Comparison of ENCODE assay signal across 20 mouse cellular contexts in the genomic region with DNA sequence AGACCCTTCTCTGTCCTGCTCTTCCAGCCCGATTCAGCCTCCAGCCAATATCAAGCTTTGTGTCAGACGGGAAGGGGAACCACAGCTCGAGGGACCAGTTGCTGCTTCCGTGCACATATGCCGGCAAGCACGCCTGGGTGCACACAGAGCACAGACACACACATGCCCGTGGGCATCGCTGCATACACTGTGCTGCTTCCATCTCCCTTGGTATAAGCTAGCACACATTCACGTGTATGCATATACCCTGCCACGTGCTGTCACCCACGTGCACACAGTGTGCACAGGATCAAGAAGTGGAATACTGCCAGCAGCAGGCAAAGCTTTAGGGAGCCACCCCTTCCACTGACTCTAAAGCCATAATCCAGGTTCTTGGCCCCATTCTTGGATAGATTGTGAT. TPM values are rescaled to one million over a fixed set of nuclear protein-coding genes. Genes with fewer than 3 reads are reported as not detected.
DNase-seq lines count a peak whose midpoint lies in the region; ATAC-seq and TF ChIP-seq lines count a peak whose summit lies in the region.
"Had no signal": no experiment of that assay in that cellular context is flagged by ENCODE, and none has a peak within 500 bp of the region (broad histone marks: within the 10 kb centered on the region; RNA-seq: fewer than 3 reads in every experiment).

No protein-coding gene starts in this region.

- TF ChIP-seq RAD21 in CH12.LX (IDR thresholded peaks at IDR 0.05; ENCODE audit: low read depth, low read length): no peak

- H3K9me3 ChIP-seq in CH12.LX (replicated peaks; ENCODE audit: low read length): no peaks in the 10 kb centered on the region
- H3K9me3 ChIP-seq in lung, postnatal 0 days (ENCODE audit: low read length): no peaks in the 10 kb centered on the region
- H3K9me3 ChIP-seq: embryonic facial prominence, embryonic 13.5 days; heart, embryonic 12.5 days; limb, embryonic 15.5 days; neural tube, embryonic 13.5 days had no signal

- H3K4me3 ChIP-seq in CH12.LX (replicated peaks in 1 of 3; ENCODE audit: low read depth in 2 of 3, low read length in 2 of 3, poor library complexity in 1 of 3): no peak overlapping the region
- no peak overlapping the region for H3K4me3 ChIP-seq in lung, postnatal 0 days (ENCODE audit: low read depth, low read length)
- H3K4me3 ChIP-seq: embryonic facial prominence, embryonic 13.5 days; heart, embryonic 12.5 days; limb, embryonic 15.5 days; neural tube, embryonic 13.5 days had no signal

- TF ChIP-seq EP300 in CH12.LX (IDR thresholded peaks at IDR 0.05; ENCODE audit: low read length): no peak
- TF ChIP-seq EP300 in lung, postnatal 0 days (IDR thresholded peaks at IDR 0.05): no peak

- TF ChIP-seq POLR2A in CH12.LX (IDR thresholded peaks at IDR 0.05; ENCODE audit: low read depth, low read length): no peak

- no peak for ATAC-seq in lung, postnatal 0 days

- in situ Hi-C loops in CH12.LX (cut with MboI; ENCODE audit: low pct_ligation_motif_present, low pct_unique_long_range_greater_than_20kb, low sequenced_read_pairs): no loop called here

- 80% methylated on average over 11 of the region's 11 CpGs for WGBS in lung, postnatal 0 days

- no peak overlapping the region for H3K27ac ChIP-seq in CH12.LX (ENCODE audit: insufficient read depth, low read depth)
- no peak overlapping the region for H3K27ac ChIP-seq in lung, postnatal 0 days (ENCODE audit: low read length)
- H3K27ac ChIP-seq: embryonic facial prominence, embryonic 13.5 days; limb, embryonic 15.5 days; neural tube, embryonic 13.5 days had no signal

- dilution Hi-C loops in CH12.LX (cut with MboI; ENCODE audit: extremely low pct_ligation_motif_present, extremely low pct_unique_long_range_greater_than_20kb, low sequenced_read_pairs): no loop called here

- H3K4me2 ChIP-seq in CH12.LX (ENCODE audit: insufficient read depth, low read depth, poor library complexity, severe bottlenecking): no peak overlapping the region
- no peak overlapping the region for H3K4me2 ChIP-seq in lung, postnatal 0 days (replicated peaks; ENCODE audit: low read depth, low read length)
- H3K4me2 ChIP-seq: embryonic facial prominence, embryonic 13.5 days; heart, embryonic 12.5 days; limb, embryonic 15.5 days; neural tube, embryonic 13.5 days had no signal

- H3K36me3 ChIP-seq in CH12.LX (replicated peaks in 1 of 2; ENCODE audit: control insufficient read depth in 1 of 2, insufficient read depth in 1 of 2, low read length in 1 of 2): no peaks in the 10 kb centered on the region
- H3K36me3 ChIP-seq in lung, postnatal 0 days (ENCODE audit: insufficient read depth, low read length): no peaks in the 10 kb centered on the region
- H3K36me3 ChIP-seq: embryonic facial prominence, embryonic 13.5 days; heart, embryonic 12.5 days; limb, embryonic 15.5 days; neural tube, embryonic 13.5 days had no signal

- no peaks in the 10 kb centered on the region for H3K79me2 ChIP-seq in CH12.LX (replicated peaks; ENCODE audit: control insufficient read depth, extremely low read depth, insufficient read depth, poor library complexity, severe bottlenecking)

- DNase-seq in layer of hippocampus, adult 11-12 months (ENCODE audit: low spot score): peak; percentile 49
- DNase-seq in layer of hippocampus, postnatal 36 days: no peak
- DNase-seq in CH12.LX (ENCODE audit: extremely low read depth): no peak
- DNase-seq in left cerebral cortex, adult 18-20 months (ENCODE audit: low spot score in 2 of 2): peak; percentile 42 to 48
- peak; percentile 50 to 57 for DNase-seq in right cerebral cortex, adult 2 months (ENCODE audit: low spot score in 2 of 2)
- no peak for DNase-seq in MN1 (ENCODE audit: low spot score)
- DNase-seq in lung, postnatal 0 days (ENCODE audit: low spot score): no peak
- DNase-seq in heart, adult 18-20 months: no peak
- DNase-seq: adrenal gland, postnatal 14 days; gastrocnemius, postnatal 36 days; heart, postnatal 4 days; lung, adult 18-20 months had no signal

- peaks cover 97% of the 10 kb centered on the region for H3K27me3 ChIP-seq in CH12.LX (replicated peaks)
- H3K27me3 ChIP-seq in lung, postnatal 0 days (replicated peaks; ENCODE audit: insufficient read depth, low read length): peaks cover 6% of the 10 kb centered on the region; the same call in 1 of the 2 replicates

- no peaks in the 10 kb centered on the region for H3K4me1 ChIP-seq in CH12.LX (ENCODE audit: control insufficient read depth in 1 of 2, insufficient read depth in 2 of 2)
- peaks cover 4% of the 10 kb centered on the region; the same call in 1 of the 2 replicates for H3K4me1 ChIP-seq in lung, postnatal 0 days (ENCODE audit: insufficient read depth, low read depth, low read length)

- TF ChIP-seq CTCF in CH12.LX (conservative IDR thresholded peaks at IDR 0.05 in 1 of 2, IDR thresholded peaks at IDR 0.05 in 1 of 2; ENCODE audit: low read depth in 2 of 2, low read length in 2 of 2): no peak
- TF ChIP-seq CTCF in lung, postnatal 0 days (IDR thresholded peaks at IDR 0.05): no peak

- no peak overlapping the region for H3K9ac ChIP-seq in CH12.LX (ENCODE audit: insufficient read depth, low read depth)
- no peak overlapping the region for H3K9ac ChIP-seq in lung, postnatal 0 days (replicated peaks; ENCODE audit: low read depth)
- H3K9ac ChIP-seq: embryonic facial prominence, embryonic 13.5 days; heart, embryonic 12.5 days; limb, embryonic 15.5 days; neural tube, embryonic 13.5 days had no signal

TF ChIP-seq in CH12.LX, 34 proteins besides CTCF, POLR2A, EP300 and RAD21:
- TF ChIP-seq USF1 (IDR thresholded peaks at IDR 0.05; ENCODE audit: low read depth, low read length) (no peak), ETS1 (conservative IDR thresholded peaks at IDR 0.05; ENCODE audit: low read depth, low read length) (no peak), BHLHE40 (IDR thresholded peaks at IDR 0.05; ENCODE audit: low read depth, low read length) (peak; percentile 43), KAT2A (IDR thresholded peaks at IDR 0.05; ENCODE audit: insufficient replicate concordance, low read length) (no peak), CHD2 (IDR thresholded peaks at IDR 0.05; ENCODE audit: low read length) (no peak)
TF ChIP-seq in CH12.LX: peak in this region for 1.

RNA-seq across cellular contexts. Expression of a gene that starts 1.3 kb away (rescaled TPM):
- 100 to 1,000 TPM; 510 to 566 TPM for total RNA-seq in layer of hippocampus, postnatal 36 days (2021)
- not detected in 2 replicates for total RNA-seq in CH12.LX (2012; rRNA removed)
- total RNA-seq in CH12.LX (2014; rRNA removed): not detected in 2 replicates
- polyA plus RNA-seq in CH12.LX (2012; ENCODE audit: insufficient read length, low read depth): not detected in 2 replicates
- total RNA-seq in left cerebral cortex, adult 18-20 months (2021): 100 to 1,000 TPM; 322 to 377 TPM
- polyA plus RNA-seq in lung, postnatal 0 days (2015; fragmentation: Nextera tagmentation; extraction: Ambion mirVana): 0.12 and 0.35 TPM in 2 replicates
- not detected for total RNA-seq in heart, adult 18-20 months (2021)
- total RNA-seq: heart, postnatal 4 days had no signal

RNA-seq across cellular contexts. Expression of a gene that starts 5.9 kb away (rescaled TPM):
- not detected for total RNA-seq in layer of hippocampus, postnatal 36 days (2021)
- total RNA-seq in CH12.LX (2012; rRNA removed) (not detected in 2 replicates), CH12.LX (2014; rRNA removed) (not detected in 2 replicates)
- not detected in 2 replicates for polyA plus RNA-seq in CH12.LX (2012; ENCODE audit: insufficient read length, low read depth)
- not detected for total RNA-seq in left cerebral cortex, adult 18-20 months (2021)
- polyA plus RNA-seq in lung, postnatal 0 days (2015; fragmentation: Nextera tagmentation; extraction: Ambion mirVana): not detected in 2 replicates
- not detected for total RNA-seq in heart, adult 18-20 months (2021)
- total RNA-seq: adrenal gland, postnatal 14 days; gastrocnemius, postnatal 36 days; heart, postnatal 4 days; layer of hippocampus, postnatal 14 days had no signal
- polyA plus RNA-seq: embryonic facial prominence, embryonic 13.5 days; forebrain, embryonic 11.5 days; heart, embryonic 12.5 days; kidney, embryonic 14.5 days; limb, embryonic 15.5 days; neural tube, embryonic 13.5 days; stomach, embryonic 14.5 days had no signal

RNA-seq across cellular contexts. Expression of a gene that starts 15.8 kb away (rescaled TPM):
- total RNA-seq in layer of hippocampus, postnatal 36 days (2021): 10 to 100 TPM; 28.2 to 29.2 TPM
- 21.6 and 27.0 TPM in 2 replicates for total RNA-seq in CH12.LX (2012; rRNA removed)
- total RNA-seq in CH12.LX (2014; rRNA removed): 25.0 and 25.6 TPM in 2 replicates
- polyA plus RNA-seq in CH12.LX (2012; ENCODE audit: insufficient read length, low read depth): 33.0 and 51.4 TPM in 2 replicates
- total RNA-seq in left cerebral cortex, adult 18-20 months (2021): 1 to 10 TPM; 7.5 to 9.1 TPM
- polyA plus RNA-seq in lung, postnatal 0 days (2015; fragmentation: Nextera tagmentation; extraction: Ambion mirVana): 2.2 and 2.6 TPM in 2 replicates
- total RNA-seq in heart, adult 18-20 months (2021): 1 to 10 TPM in 1 of 2 experiments, under 1 TPM in 1; 0.35 to 1.0 TPM

RNA-seq across cellular contexts. Expression of a gene that starts 27.5 kb away (rescaled TPM):
- 1 to 10 TPM; 1.6 to 1.7 TPM for total RNA-seq in layer of hippocampus, postnatal 36 days (2021)
- not detected in 2 replicates for total RNA-seq in CH12.LX (2012; rRNA removed)
- total RNA-seq in CH12.LX (2014; rRNA removed): not detected in 2 replicates
- polyA plus RNA-seq in CH12.LX (2012; ENCODE audit: insufficient read length, low read depth): not detected in 2 replicates
- total RNA-seq in left cerebral cortex, adult 18-20 months (2021): 1 to 10 TPM in 1 of 2 experiments, under 1 TPM in 1; 0.89 to 1.2 TPM
- polyA plus RNA-seq in lung, postnatal 0 days (2015; fragmentation: Nextera tagmentation; extraction: Ambion mirVana): 3.1 and 3.5 TPM in 2 replicates
- total RNA-seq in heart, adult 18-20 months (2021): 1 to 10 TPM; 2.3 to 3.1 TPM

RNA-seq across cellular contexts. Expression of a gene that starts 41.2 kb away (rescaled TPM):
- 1 to 10 TPM; 4.6 to 5.2 TPM for total RNA-seq in layer of hippocampus, postnatal 36 days (2021)
- 21.3 and 21.7 TPM in 2 replicates for total RNA-seq in CH12.LX (2012; rRNA removed)
- 25.2 and 26.0 TPM in 2 replicates for total RNA-seq in CH12.LX (2014; rRNA removed)
- 25.5 and 27.8 TPM in 2 replicates for polyA plus RNA-seq in CH12.LX (2012; ENCODE audit: insufficient read length, low read depth)
- total RNA-seq in left cerebral cortex, adult 18-20 months (2021): 1 to 10 TPM; 4.3 to 5.0 TPM
- 33.2 and 33.3 TPM in 2 replicates for polyA plus RNA-seq in lung, postnatal 0 days (2015; fragmentation: Nextera tagmentation; extraction: Ambion mirVana)
- total RNA-seq in heart, adult 18-20 months (2021): 10 to 100 TPM; 12.3 to 15.6 TPM

Comparison
In these comparisons a context has a peak if more than half of its experiments do, and no peak if none do; other contexts are left out.
1. DNase-seq: peak in layer of hippocampus, adult 11-12 months (single experiment), left cerebral cortex, adult 18-20 months (2 of 2) and right cerebral cortex, adult 2 months (2 of 2); none in layer of hippocampus, postnatal 36 days (0 of 2), CH12.LX (single experiment), MN1 (single experiment), lung, postnatal 0 days (single experiment) and heart, adult 18-20 months (0 of 2).
2. RNA of a gene that starts 1.3 kb away (total RNA-seq): 510 to 566 TPM in layer of hippocampus, postnatal 36 days and 322 to 377 TPM in left cerebral cortex, adult 18-20 months; not detected in CH12.LX and not detected in heart, adult 18-20 months; every median in the first group is over 100 times any median in the second.
3. RNA of a gene that starts 15.8 kb away (total RNA-seq): 28.2 to 29.2 TPM in layer of hippocampus, postnatal 36 days, 21.6 to 27.0 TPM in CH12.LX and 7.5 to 9.1 TPM in left cerebral cortex, adult 18-20 months; 0.35 to 1.0 TPM in heart, adult 18-20 months; every median in the first group is over 4 times any median in the second.